Mouse (Mus musculus): ENCODE results near the gene St3gal3. TPM values are rescaled to one million over a fixed set of nuclear protein-coding genes. Genes with fewer than 3 reads are reported as not detected.

St3gal3 gene
- polyA plus RNA-seq, 1 experiment: 8.9 TPM

GRCm38 (mm10) chr4:118108779-118109178 lies 25.9 kb downstream of the St3gal3 start:
- 82% methylated on average over 7 of the region's 7 CpGs for WGBS
- no peak for TF ChIP-seq CTCF (IDR thresholded peaks at IDR 0.05; ENCODE audit: extremely low read depth, insufficient read depth, insufficient read length, insufficient replicate concordance)
- no peak for TF ChIP-seq POLR2A (IDR thresholded peaks at IDR 0.05; ENCODE audit: low read depth, low read length)
- DNase-seq (ENCODE audit: low read depth in 1 of 2, low spot score in 2 of 2): no peak
- no peak overlapping the region for H3K27ac ChIP-seq (ENCODE audit: insufficient read depth, low read length)
- H3K27me3 ChIP-seq (ENCODE audit: control insufficient read depth, insufficient read depth, low read length): no peaks in the 10 kb centered on the region
- no peaks in the 10 kb centered on the region; the same call in 1 of the 2 replicates for H3K36me3 ChIP-seq (ENCODE audit: control insufficient read depth, insufficient read depth, low read length)
- H3K4me3 ChIP-seq (ENCODE audit: extremely low read depth, insufficient read depth, insufficient read length): no peak overlapping the region
- H3K4me1 ChIP-seq (ENCODE audit: control insufficient read depth, insufficient read depth, insufficient read length): no peaks in the 10 kb centered on the region

GRCm38 (mm10) chr4:118105256-118106053 lies 29.3 kb downstream of the St3gal3 start:
- Histone ChIP-seq H3K4me3 (ENCODE audit: extremely low read depth, insufficient read depth, insufficient read length) (no peak overlapping the region), H3K4me1 (ENCODE audit: control insufficient read depth, insufficient read depth, insufficient read length) (no peaks in the 10 kb centered on the region), H3K27ac (ENCODE audit: insufficient read depth, low read length) (no peak overlapping the region; the same call in 1 of the 2 replicates), H3K27me3 (ENCODE audit: control insufficient read depth, insufficient read depth, low read length) (no peaks in the 10 kb centered on the region), H3K36me3 (ENCODE audit: control insufficient read depth, insufficient read depth, low read length) (no peaks in the 10 kb centered on the region; the same call in 1 of the 2 replicates)
- WGBS: 93% methylated on average over 3 of the region's 3 CpGs
- no peak for DNase-seq (ENCODE audit: low read depth in 1 of 2, low spot score in 2 of 2)
- no peak for TF ChIP-seq CTCF (IDR thresholded peaks at IDR 0.05; ENCODE audit: extremely low read depth, insufficient read depth, insufficient read length, insufficient replicate concordance)
- TF ChIP-seq POLR2A (IDR thresholded peaks at IDR 0.05; ENCODE audit: low read depth, low read length): no peak

GRCm38 (mm10) chr4:118103280-118103830 lies 31.4 kb downstream of the St3gal3 start:
- DNase-seq (ENCODE audit: low read depth in 1 of 2, low spot score in 2 of 2): no peak
- no peak overlapping the region for H3K4me3 ChIP-seq (ENCODE audit: extremely low read depth, insufficient read depth, insufficient read length)
- H3K36me3 ChIP-seq (ENCODE audit: control insufficient read depth, insufficient read depth, low read length): no peaks in the 10 kb centered on the region; the same call in 1 of the 2 replicates
- 86% methylated on average over 8 of the region's 8 CpGs for WGBS
- TF ChIP-seq CTCF (IDR thresholded peaks at IDR 0.05; ENCODE audit: extremely low read depth, insufficient read depth, insufficient read length, insufficient replicate concordance): no peak
- TF ChIP-seq POLR2A (IDR thresholded peaks at IDR 0.05; ENCODE audit: low read depth, low read length): no peak
- no peaks in the 10 kb centered on the region for H3K27me3 ChIP-seq (ENCODE audit: control insufficient read depth, insufficient read depth, low read length)
- no peak overlapping the region for H3K27ac ChIP-seq (ENCODE audit: insufficient read depth, low read length)
- no peaks in the 10 kb centered on the region for H3K4me1 ChIP-seq (ENCODE audit: control insufficient read depth, insufficient read depth, insufficient read length)

- Histone ChIP-seq H3K4me3 (ENCODE audit: extremely low read depth, insufficient read depth, insufficient read length) (no peak overlapping the region), H3K36me3 (ENCODE audit: control insufficient read depth, insufficient read depth, low read length) (no peaks in the 10 kb centered on the region), H3K27me3 (ENCODE audit: control insufficient read depth, insufficient read depth, low read length) (no peaks in the 10 kb centered on the region), H3K4me1 (ENCODE audit: control insufficient read depth, insufficient read depth, insufficient read length) (no peaks in the 10 kb centered on the region), H3K27ac (ENCODE audit: insufficient read depth, low read length) (no peak overlapping the region)
- WGBS: 89% methylated on average over 6 of the region's 6 CpGs
- DNase-seq (ENCODE audit: low read depth in 1 of 2, low spot score in 2 of 2): no peak
- TF ChIP-seq POLR2A (IDR thresholded peaks at IDR 0.05; ENCODE audit: low read depth, low read length) (no peak), CTCF (IDR thresholded peaks at IDR 0.05; ENCODE audit: extremely low read depth, insufficient read depth, insufficient read length, insufficient replicate concordance) (no peak)
Observed at GRCm38 (mm10) chr4:118101497-118101896, 33.2 kb downstream of the St3gal3 start.

GRCm38 (mm10) chr4:118099637-118100364 lies 34.9 kb downstream of the St3gal3 start:
- no peak overlapping the region for H3K27ac ChIP-seq (ENCODE audit: insufficient read depth, low read length)
- 78% methylated on average over 8 of the region's 8 CpGs for WGBS
- no peaks in the 10 kb centered on the region for H3K27me3 ChIP-seq (ENCODE audit: control insufficient read depth, insufficient read depth, low read length)
- TF ChIP-seq CTCF (IDR thresholded peaks at IDR 0.05; ENCODE audit: extremely low read depth, insufficient read depth, insufficient read length, insufficient replicate concordance) (no peak), POLR2A (IDR thresholded peaks at IDR 0.05; ENCODE audit: low read depth, low read length) (no peak)
- no peak overlapping the region for H3K4me3 ChIP-seq (ENCODE audit: extremely low read depth, insufficient read depth, insufficient read length)
- H3K36me3 ChIP-seq (ENCODE audit: control insufficient read depth, insufficient read depth, low read length): no peaks in the 10 kb centered on the region
- DNase-seq (ENCODE audit: low read depth in 1 of 2, low spot score in 2 of 2): no peak
- H3K4me1 ChIP-seq (ENCODE audit: control insufficient read depth, insufficient read depth, insufficient read length): no peaks in the 10 kb centered on the region

DNA sequence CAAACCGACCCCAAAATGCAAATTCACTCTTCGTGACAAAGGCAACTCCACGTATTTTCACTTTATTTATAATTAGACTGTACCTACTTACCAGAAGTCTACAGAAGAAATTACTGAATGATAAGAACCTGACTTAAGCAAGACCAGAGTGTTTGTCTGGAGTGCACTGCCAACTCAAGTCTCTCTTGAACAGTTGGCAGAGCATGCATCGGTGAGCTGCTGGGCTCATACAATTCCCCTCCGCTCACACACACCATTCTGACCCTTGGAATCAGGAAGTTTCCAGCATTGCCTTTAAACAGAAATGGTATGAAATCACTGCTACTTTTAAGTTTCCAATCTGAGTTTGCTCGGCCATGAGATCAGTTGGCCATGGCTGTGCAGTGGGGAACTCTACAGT lies 36.1 kb downstream of the St3gal3 start:
- H3K36me3 ChIP-seq (ENCODE audit: control insufficient read depth, insufficient read depth, low read length): no peaks in the 10 kb centered on the region
- H3K27ac ChIP-seq (ENCODE audit: insufficient read depth, low read length): no peak overlapping the region
- DNase-seq (ENCODE audit: low read depth in 1 of 2, low spot score in 2 of 2): no peak
- no peaks in the 10 kb centered on the region for H3K4me1 ChIP-seq (ENCODE audit: control insufficient read depth, insufficient read depth, insufficient read length)
- no peaks in the 10 kb centered on the region for H3K27me3 ChIP-seq (ENCODE audit: control insufficient read depth, insufficient read depth, low read length)
- WGBS: 92% methylated on average over 6 of the region's 6 CpGs
- H3K4me3 ChIP-seq (ENCODE audit: extremely low read depth, insufficient read depth, insufficient read length): no peak overlapping the region
- TF ChIP-seq CTCF (IDR thresholded peaks at IDR 0.05; ENCODE audit: extremely low read depth, insufficient read depth, insufficient read length, insufficient replicate concordance) (no peak), POLR2A (IDR thresholded peaks at IDR 0.05; ENCODE audit: low read depth, low read length) (no peak)
